Mouse (Mus musculus) kidney, adult 9 months (tissue): ENCODE data around the gene Got2.

Experiments used
- DNase-seq: peaks from one replicate; pipeline ENCODE4 v3.0.0; 2022

Gene Got2

GRCm38 (mm10) chr8:95888285-95889136 lies at the start of gene Got2:
Gene Got2 (minus strand): TSS chr8:95888547.
- DNase-seq, result peak; percentile 93

GRCm38 (mm10) chr8:95932841-95933240 lies 44.5 kb upstream of the Got2 start:
- DNase-seq, result no peak

- DNase-seq, result no peak
These were observed 41.5 kb upstream of the Got2 start for GRCm38 (mm10) chr8:95929821-95930220.

GRCm38 (mm10) chr8:95916106-95916505 lies 27.8 kb upstream of the Got2 start:
- peak; percentile 47 for DNase-seq

GRCm38 (mm10) chr8:95914905-95915643 lies 26.7 kb upstream of the Got2 start:
- peak; percentile 80 for DNase-seq

GRCm38 (mm10) chr8:95911240-95911639 lies 22.9 kb upstream of the Got2 start:
- DNase-seq, result no peak

- no peak for DNase-seq
These were observed 19.5 kb upstream of the Got2 start for GRCm38 (mm10) chr8:95907885-95908284.

- DNase-seq, result no peak
These were observed 18.4 kb upstream of the Got2 start for GRCm38 (mm10) chr8:95906738-95907137.

- no peak for DNase-seq
These were observed 13.5 kb upstream of the Got2 start for GRCm38 (mm10) chr8:95901864-95902263.

- DNase-seq, result no peak
These were observed 5.4 kb upstream of the Got2 start for GRCm38 (mm10) chr8:95893701-95894100.

GRCm38 (mm10) chr8:95887578-95888284 lies 616 bp downstream of the Got2 start:
- peak; percentile 90 for DNase-seq

GRCm38 (mm10) chr8:95886647-95887577 lies 1.4 kb downstream of the Got2 start:
- peak; percentile 68 for DNase-seq

GRCm38 (mm10) chr8:95885966-95886365 lies 2.4 kb downstream of the Got2 start:
- DNase-seq, result peak; percentile 62

- no peak for DNase-seq
These were observed 3.0 kb downstream of the Got2 start for GRCm38 (mm10) chr8:95885271-95885841.

GRCm38 (mm10) chr8:95884491-95884890 lies 3.9 kb downstream of the Got2 start:
- peak; percentile 83 for DNase-seq

GRCm38 (mm10) chr8:95882191-95882590 lies 6.2 kb downstream of the Got2 start:
- DNase-seq, result no peak

- DNase-seq, result peak; percentile 58
These were observed 6.8 kb downstream of the Got2 start for GRCm38 (mm10) chr8:95881576-95881975.

- no peak for DNase-seq
These were observed 8.5 kb downstream of the Got2 start for GRCm38 (mm10) chr8:95879823-95880222.

- DNase-seq, result peak; percentile 66
These were observed 10.0 kb downstream of the Got2 start for GRCm38 (mm10) chr8:95878176-95878962.

- DNase-seq, result no peak
These were observed 13.1 kb downstream of the Got2 start for GRCm38 (mm10) chr8:95875270-95875669.

GRCm38 (mm10) chr8:95871690-95872089 lies 16.7 kb downstream of the Got2 start:
- no peak for DNase-seq
